Mouse (Mus musculus) hindbrain, embryonic 14.5 days (tissue): Measurements from ENCODE around the gene Ift52. TPM values are rescaled to one million over a fixed set of nuclear protein-coding genes. Genes with fewer than 3 reads are reported as not detected.

Source experiments
- ATAC-seq: fragments of 200-750 bp; cut with Nextera tagmentation; 2 replicates; pipeline ENCODE4 v1.8.0; 2017; ENCODE audit warnings: moderate number of reproducible peaks, mild to moderate bottlenecking, moderate TSS enrichment, moderate library complexity; ENCODE audit not compliant: low FRiP score
- DNase-seq: peaks from one replicate; pipeline ENCODE4 v3.0.0-alpha.2; 2015; ENCODE audit warnings: low spot score
- H3K27ac ChIP-seq: fragments of 300-500 bp; sonication (generic); 2 replicates; pipeline ENCODE4 v1.5.1; 2014; ENCODE audit warnings: mild to moderate bottlenecking, moderate library complexity
- H3K27me3 ChIP-seq: fragments of 300-500 bp; sonication (generic); 2 replicates; pipeline ENCODE4 v1.6.1; 2014; ENCODE audit warnings: mild to moderate bottlenecking, low read length, mixed read lengths; ENCODE audit not compliant: control insufficient read depth, insufficient read depth
- H3K36me3 ChIP-seq: fragments of 300-500 bp; sonication (generic); replicated peaks from 2 replicates; pipeline ENCODE4 v1.6.1; 2014; ENCODE audit not compliant: control insufficient read depth, insufficient read depth
- H3K4me1 ChIP-seq: fragments of 300-500 bp; sonication (generic); replicated peaks from 2 replicates; pipeline ENCODE4 v1.6.1; 2014; ENCODE audit warnings: antibody characterized with exemption, low read length, mixed read lengths; ENCODE audit not compliant: control insufficient read depth, insufficient read depth
- H3K4me2 ChIP-seq: fragments of 300-500 bp; sonication (generic); replicated peaks from 2 replicates; pipeline ENCODE4 v1.6.1; 2014; ENCODE audit warnings: mild to moderate bottlenecking, moderate library complexity
- H3K4me3 ChIP-seq: fragments of 300-500 bp; sonication (generic); replicated peaks from 2 replicates; pipeline ENCODE4 v1.5.1; 2014; ENCODE audit warnings: mild to moderate bottlenecking, low read length
- H3K9ac ChIP-seq: fragments of 300-500 bp; sonication (generic); 2 replicates; pipeline ENCODE4 v1.6.1; 2014
- H3K9me3 ChIP-seq: fragments of 300-500 bp; sonication (generic); 2 replicates; pipeline ENCODE4 v1.6.1; 2016; ENCODE audit warnings: low read length; ENCODE audit not compliant: control insufficient read depth
- WGBS: fragments of 180-500 bp; shearing (Covaris S2); extraction: QIAGEN DNeasy Blood & Tissue Kit; methylation state at CpG from one replicate; pipeline ENCODE4 v1.1.7; 2014; 5-methylcytosine and 5-hydroxymethylcytosine counted together
- polyA plus RNA-seq: library from polyadenylated mRNA; unstranded; fragments of >200 nt; fragmentation: Nextera tagmentation; extraction: Ambion mirVana; gene quantifications from 2 replicates; pipeline ENCODE4 v1.2.1, GENCODE M21; 2014

Gene Ift52
- polyA plus RNA-seq, 1 experiment from 2014 or later, result 38.2 TPM

DNA sequence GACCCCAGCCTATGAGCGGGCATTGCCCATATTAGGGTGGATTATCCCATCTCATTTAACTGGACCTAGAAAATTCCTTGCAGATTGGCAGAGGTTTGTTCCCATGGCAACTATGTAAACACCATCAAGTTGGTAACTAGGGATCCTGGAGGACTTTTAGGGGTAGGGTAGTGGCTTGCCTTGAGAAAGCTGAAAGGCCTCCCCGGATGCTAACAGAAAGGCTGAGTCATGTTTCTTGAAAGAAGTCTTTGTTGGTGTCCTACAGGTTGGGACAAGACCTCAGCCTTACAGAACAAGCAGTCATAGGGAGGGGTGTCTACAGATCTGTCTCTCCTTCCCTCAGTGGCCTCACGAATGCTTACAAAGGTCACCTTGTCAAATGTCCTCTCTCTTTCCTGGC lies 58.1 kb downstream of the Ift52 start:
- H3K27ac ChIP-seq, result no peak overlapping the region
- 78% methylated on average over 3 of the region's 3 CpGs for WGBS
- ATAC-seq, result no peak
- no peak overlapping the region for H3K4me2 ChIP-seq
- H3K4me3 ChIP-seq, result no peak overlapping the region
- DNase-seq, result no peak
- H3K9ac ChIP-seq, result no peak overlapping the region
- H3K27me3 ChIP-seq, result no peaks in the 10 kb centered on the region
- H3K9me3 ChIP-seq, result no peaks in the 10 kb centered on the region
- H3K36me3 ChIP-seq, result no peaks in the 10 kb centered on the region
- H3K4me1 ChIP-seq, result no peaks in the 10 kb centered on the region

DNA sequence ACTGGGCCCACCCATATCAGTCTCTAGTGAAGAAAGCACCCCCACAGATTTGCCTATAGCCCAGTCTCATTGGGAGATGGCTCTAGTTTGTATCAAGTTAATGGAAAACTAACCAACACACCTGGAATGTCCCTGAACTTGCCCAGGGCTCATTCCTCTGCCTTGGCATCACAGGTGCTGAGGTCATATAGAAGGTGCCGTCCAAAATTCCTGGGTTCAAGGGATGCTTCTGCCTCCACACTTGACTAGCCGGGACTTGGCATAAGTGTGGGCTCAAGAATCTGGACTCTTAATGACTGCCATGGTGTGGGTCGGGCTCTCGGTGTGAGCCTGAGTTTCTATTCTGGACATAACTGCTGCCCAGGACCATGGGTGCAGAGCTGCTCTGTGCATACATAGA lies 61.9 kb downstream of the Ift52 start:
- ATAC-seq, result no peak
- no peaks in the 10 kb centered on the region for H3K27me3 ChIP-seq
- no peak overlapping the region for H3K9ac ChIP-seq
- no peak overlapping the region for H3K4me3 ChIP-seq
- H3K36me3 ChIP-seq, result no peaks in the 10 kb centered on the region
- no peaks in the 10 kb centered on the region for H3K9me3 ChIP-seq
- DNase-seq, result no peak
- no peaks in the 10 kb centered on the region for H3K4me1 ChIP-seq
- 92% methylated on average over 4 of the region's 4 CpGs for WGBS
- no peak overlapping the region for H3K27ac ChIP-seq
- no peak overlapping the region for H3K4me2 ChIP-seq

DNA sequence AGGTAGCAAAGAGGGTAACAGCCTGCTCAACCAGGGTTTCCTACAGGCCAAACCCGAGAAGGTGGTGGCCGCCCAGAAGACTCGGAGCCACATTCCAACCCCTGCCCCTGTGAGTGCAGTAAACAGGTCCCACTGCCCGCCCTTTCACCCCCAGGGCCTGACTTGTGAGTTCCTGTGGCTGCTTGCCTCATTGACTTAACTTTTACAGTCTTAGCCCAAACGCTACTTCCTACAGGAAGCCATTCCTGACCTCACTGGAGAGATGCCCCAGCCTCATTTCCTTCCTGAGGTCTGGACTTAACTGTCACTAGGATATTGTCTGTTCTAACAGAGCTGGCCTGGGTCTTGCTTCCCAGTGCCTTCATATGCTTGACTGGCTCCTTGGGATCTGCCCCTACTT lies 65.4 kb downstream of the Ift52 start:
- H3K9me3 ChIP-seq, result no peaks in the 10 kb centered on the region
- ATAC-seq (no peak), DNase-seq (no peak)
- no peak overlapping the region for H3K4me3 ChIP-seq
- WGBS, result 97% methylated on average over 5 of the region's 5 CpGs
- H3K36me3 ChIP-seq, result no peaks in the 10 kb centered on the region
- no peaks in the 10 kb centered on the region for H3K4me1 ChIP-seq
- no peaks in the 10 kb centered on the region for H3K27me3 ChIP-seq
- H3K9ac ChIP-seq, result no peak overlapping the region
- no peak overlapping the region for H3K27ac ChIP-seq
- no peak overlapping the region for H3K4me2 ChIP-seq

DNA sequence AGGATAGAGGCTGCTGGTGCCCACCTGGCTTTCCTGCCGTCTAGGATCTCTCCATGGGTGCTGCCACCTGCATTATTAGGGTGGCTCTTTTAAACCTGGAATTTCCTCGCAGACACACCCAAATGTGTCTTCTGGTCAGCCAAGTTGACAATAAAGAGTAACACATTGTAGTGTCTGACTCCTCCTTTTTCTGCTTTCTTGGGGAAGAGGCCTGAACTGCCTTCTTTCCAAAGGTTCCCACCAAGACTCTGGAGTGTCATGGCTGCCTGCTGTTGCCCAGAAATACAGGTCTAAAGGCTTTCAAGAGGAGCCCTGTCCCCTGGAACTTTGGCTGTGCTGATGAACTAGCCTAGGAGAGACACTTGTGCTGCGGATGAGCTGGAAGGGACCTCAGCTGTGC lies 67.4 kb downstream of the Ift52 start:
- H3K27me3 ChIP-seq, result no peaks in the 10 kb centered on the region
- no peaks in the 10 kb centered on the region for H3K36me3 ChIP-seq
- WGBS, result 95% methylated on average over 3 of the region's 3 CpGs
- no peaks in the 10 kb centered on the region for H3K9me3 ChIP-seq
- H3K4me1 ChIP-seq, result no peaks in the 10 kb centered on the region
- DNase-seq (no peak), ATAC-seq (no peak)
- H3K4me2 ChIP-seq, result no peak overlapping the region
- H3K4me3 ChIP-seq, result no peak overlapping the region
- H3K9ac ChIP-seq, result no peak overlapping the region
- H3K27ac ChIP-seq, result no peak overlapping the region

GRCm38 (mm10) chr2:163085047-163085446 lies 67.9 kb downstream of the Ift52 start:
- H3K9me3 ChIP-seq, result no peaks in the 10 kb centered on the region
- no peak overlapping the region for H3K27ac ChIP-seq
- no peaks in the 10 kb centered on the region for H3K27me3 ChIP-seq
- H3K4me1 ChIP-seq, result no peaks in the 10 kb centered on the region
- no peak overlapping the region for H3K4me2 ChIP-seq
- H3K4me3 ChIP-seq, result no peak overlapping the region
- ATAC-seq (no peak), DNase-seq (no peak)
- WGBS, result 90% methylated on average over 6 of the region's 6 CpGs
- H3K9ac ChIP-seq, result no peak overlapping the region
- H3K36me3 ChIP-seq, result no peaks in the 10 kb centered on the region

DNA sequence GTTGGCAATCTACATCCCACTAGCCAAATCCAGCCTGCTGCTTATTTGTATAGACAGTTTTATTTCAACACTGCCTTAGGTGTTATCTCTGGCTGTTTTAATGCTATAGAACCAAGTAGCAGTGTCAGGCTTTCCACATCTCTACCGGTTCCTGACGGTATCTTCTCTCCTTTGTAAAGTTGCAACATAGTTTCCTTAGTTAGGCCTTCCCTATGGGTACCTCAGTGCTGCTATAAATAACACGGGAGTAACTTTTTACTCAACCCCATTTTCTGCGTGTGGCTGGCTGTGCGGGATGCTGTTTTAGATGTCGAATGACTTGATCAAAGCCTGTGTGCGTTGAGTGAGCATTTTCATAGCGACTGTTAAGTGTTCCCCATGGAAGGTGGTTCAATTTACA lies 69.4 kb downstream of the Ift52 start:
- WGBS, result 90% methylated on average over 8 of the region's 8 CpGs
- no peak for ATAC-seq
- no peak overlapping the region for H3K27ac ChIP-seq

DNA sequence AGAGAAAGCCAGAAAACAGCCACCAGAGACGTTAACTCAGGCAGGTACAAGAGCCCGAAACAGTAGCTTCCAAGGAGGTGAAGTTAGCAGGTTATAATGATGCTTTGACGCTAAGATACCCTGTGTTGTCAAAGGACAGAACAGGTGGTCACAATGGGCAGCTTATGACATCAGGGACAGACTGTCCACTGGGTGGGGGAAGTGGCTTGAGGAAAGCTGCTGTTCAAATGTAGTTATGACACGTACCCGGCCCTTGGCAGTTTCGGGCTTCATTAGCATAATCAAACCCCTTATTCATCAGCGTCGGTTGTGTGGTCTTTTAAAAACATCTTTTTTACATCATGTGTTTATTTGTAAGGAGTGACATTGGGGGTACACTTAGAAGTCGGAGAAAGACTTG lies 70.6 kb downstream of the Ift52 start, which contains the start of gene Gtsf1l:
TSS of gene Gtsf1l (minus strand) at position 128 of the 400 bp plus-strand sequence.
- H3K4me1 ChIP-seq, result no peaks in the 10 kb centered on the region
- H3K27me3 ChIP-seq, result no peaks in the 10 kb centered on the region
- H3K4me2 ChIP-seq, result no peak within 1 kb of the TSS
- no peak within 1 kb of the TSS for H3K27ac ChIP-seq
- H3K4me3 ChIP-seq, result no peak within 1 kb of the TSS
- no peak within 1 kb of the TSS for H3K9ac ChIP-seq
- ATAC-seq (no peak), DNase-seq (no peak)
- WGBS, result 79% methylated on average over 9 of the region's 9 CpGs
- no peaks in the 10 kb centered on the region for H3K36me3 ChIP-seq
- H3K9me3 ChIP-seq, result no peaks in the 10 kb centered on the region

More for the DNA sequence above, 69.4 kb downstream of the Ift52 start:
- Histone ChIP-seq H3K4me2 (no peak overlapping the region), H3K27me3 (no peaks in the 10 kb centered on the region), H3K9me3 (no peaks in the 10 kb centered on the region), H3K4me3 (no peak overlapping the region), H3K36me3 (no peaks in the 10 kb centered on the region), H3K4me1 (no peaks in the 10 kb centered on the region), H3K9ac (no peak overlapping the region)
- no peak for DNase-seq

DNA sequence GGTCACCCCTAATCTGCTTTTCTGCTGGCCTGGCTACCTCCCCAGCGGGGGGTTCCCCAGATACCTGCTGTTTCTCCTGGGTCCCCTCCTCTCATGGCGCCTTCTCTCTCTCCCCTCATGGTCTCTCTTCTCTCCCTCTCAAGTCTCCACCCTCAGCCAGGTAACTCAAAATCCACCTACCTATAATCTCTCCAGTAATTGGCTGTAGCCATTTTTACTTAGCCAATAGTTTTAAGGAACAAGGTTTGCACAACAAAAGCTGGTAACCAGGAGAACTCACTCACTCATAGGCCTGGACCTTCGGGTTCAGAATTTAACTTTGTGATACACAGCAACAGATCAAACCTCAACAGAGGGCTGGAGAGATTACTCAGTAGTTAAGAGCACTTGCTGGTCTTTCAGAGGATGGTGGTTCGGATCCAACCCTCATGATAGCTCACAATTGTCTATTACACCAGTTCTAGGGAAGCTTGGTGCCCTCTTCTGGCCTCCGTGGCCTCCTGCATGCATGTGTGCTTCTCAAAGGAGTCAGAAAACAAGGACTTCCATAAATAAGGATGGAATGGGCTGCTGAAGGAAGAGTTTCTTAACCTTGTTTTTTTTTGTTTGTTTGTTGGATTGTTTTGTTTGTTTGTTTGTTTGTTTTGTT lies 72.4 kb downstream of the Ift52 start:
- H3K27ac ChIP-seq, result no peak overlapping the region
- H3K4me3 ChIP-seq, result no peak overlapping the region
- no peak overlapping the region for H3K4me2 ChIP-seq
- no peaks in the 10 kb centered on the region for H3K27me3 ChIP-seq
- H3K9ac ChIP-seq, result no peak overlapping the region
- no peaks in the 10 kb centered on the region for H3K4me1 ChIP-seq
- ATAC-seq (no peak), DNase-seq (no peak)
- no peaks in the 10 kb centered on the region for H3K36me3 ChIP-seq
- 76% methylated on average over 5 of the region's 5 CpGs for WGBS
- H3K9me3 ChIP-seq, result no peaks in the 10 kb centered on the region

- 88% methylated on average over 10 of the region's 10 CpGs for WGBS
- H3K4me2 ChIP-seq, result no peak overlapping the region
- H3K4me1 ChIP-seq, result no peaks in the 10 kb centered on the region
- no peak overlapping the region for H3K27ac ChIP-seq
- 0 out of 2 replicates have a peak, but pooled peaks cover 4% of the 10 kb centered on the region for H3K27me3 ChIP-seq
- no peaks in the 10 kb centered on the region for H3K9me3 ChIP-seq
- H3K36me3 ChIP-seq, result no peaks in the 10 kb centered on the region
- no peak overlapping the region for H3K4me3 ChIP-seq
- no peak for DNase-seq
- H3K9ac ChIP-seq, result no peak overlapping the region
- no peak for ATAC-seq
These were observed 77.8 kb downstream of the Ift52 start for GRCm38 (mm10) chr2:163094909-163095308.
